Mouse (Mus musculus) liver, embryonic 14 days (tissue): ENCODE data around the gene Olfr1243. TPM values are rescaled to one million over a fixed set of nuclear protein-coding genes. Genes with fewer than 3 reads are reported as not detected.

Experiments
- polyA plus RNA-seq: library from polyadenylated mRNA; depleted of rRNA; stranded (reverse); fragments of >200 nt; gene quantifications from 2 replicates; pipeline ENCODE4 v1.2.3, GENCODE M21; 2012; rRNA removed

The Olfr1243 gene
- polyA plus RNA-seq: not detected in 2 replicates

GRCm38 (mm10) chr2:89531387-89531786 is at the start of gene Olfr1243:
TSS of gene Olfr1243 (minus strand) at chr2:89531487.

GRCm38 (mm10) chr2:89578347-89578746 is 47.1 kb upstream of the Olfr1243 start, which contains the start of gene Olfr1245:
TSS of gene Olfr1245 (minus strand) at chr2:89578447.

GRCm38 (mm10) chr2:89498235-89498634 is 33.1 kb downstream of the Olfr1243 start, which contains the start of gene Olfr1242:
TSS of gene Olfr1242 (minus strand) at chr2:89498335.

GRCm38 (mm10) chr2:89487026-89487425 is 44.3 kb downstream of the Olfr1243 start, which contains the start of gene Olfr1241:
TSS of gene Olfr1241 (minus strand) at chr2:89487126.

Other genes with a start within 250 kb of the Olfr1243 start
- gene Olfr1229, start 243.5 kb downstream of the Olfr1243 start, polyA plus RNA-seq: not detected in 2 replicates
- not detected in 2 replicates for gene Olfr1230, start 234.2 kb downstream of the Olfr1243 start, polyA plus RNA-seq
- gene Olfr1231, start 224.4 kb downstream of the Olfr1243 start, polyA plus RNA-seq: not detected in 2 replicates
- gene Olfr1232, start 201.8 kb downstream of the Olfr1243 start, polyA plus RNA-seq: not detected in 2 replicates
- not detected in 2 replicates for gene Olfr1233, start 189.1 kb downstream of the Olfr1243 start, polyA plus RNA-seq
- gene Olfr1234, start 166.6 kb downstream of the Olfr1243 start, polyA plus RNA-seq: not detected in 2 replicates
- gene Olfr1238, start 121.8 kb downstream of the Olfr1243 start, polyA plus RNA-seq: not detected in 2 replicates
- gene Olfr1239, start 111.1 kb downstream of the Olfr1243 start, polyA plus RNA-seq: not detected in 2 replicates
- gene Olfr1240, start 88.5 kb downstream of the Olfr1243 start, polyA plus RNA-seq: not detected in 2 replicates
- not detected in 2 replicates for gene Olfr1241, start 44.4 kb downstream of the Olfr1243 start, polyA plus RNA-seq
- not detected in 2 replicates for gene Olfr1242, start 33.2 kb downstream of the Olfr1243 start, polyA plus RNA-seq
- gene Olfr1245, start 47.0 kb upstream of the Olfr1243 start, polyA plus RNA-seq: not detected in 2 replicates
- not detected in 2 replicates for gene Olfr1246, start 61.7 kb upstream of the Olfr1243 start, polyA plus RNA-seq
- gene Olfr1247, start 82.6 kb upstream of the Olfr1243 start, polyA plus RNA-seq: not detected in 2 replicates
- not detected in 2 replicates for gene Olfr1248, start 86.8 kb upstream of the Olfr1243 start, polyA plus RNA-seq
- not detected in 2 replicates for gene Olfr1249, start 103.5 kb upstream of the Olfr1243 start, polyA plus RNA-seq
- gene Olfr1250, start 130.0 kb upstream of the Olfr1243 start, polyA plus RNA-seq: not detected in 2 replicates
- gene Olfr1251, start 140.4 kb upstream of the Olfr1243 start, polyA plus RNA-seq: not detected in 2 replicates
- gene Olfr1252, start 193.5 kb upstream of the Olfr1243 start, polyA plus RNA-seq: not detected in 2 replicates
- not detected in 2 replicates for gene Olfr1253, start 225.6 kb upstream of the Olfr1243 start, polyA plus RNA-seq